Mouse (Mus musculus) midbrain, embryonic 13.5 days (tissue): ENCODE data around the gene Rps6ka5. TPM values are rescaled to one million over a fixed set of nuclear protein-coding genes. Genes with fewer than 3 reads are reported as not detected.
A peak's percentile ranks its signal among the peaks of the same experiment; 100 is the strongest.

Experiments used
- ATAC-seq: fragments of 200-750 bp; cut with Nextera tagmentation; 2 replicates; pipeline ENCODE4 v1.8.0; 2017; ENCODE audit warnings: mild to moderate bottlenecking, moderate TSS enrichment, moderate library complexity
- H3K27ac ChIP-seq: fragments of 300-500 bp; sonication (generic); 2 replicates; pipeline ENCODE4 v1.5.1; 2015; ENCODE audit warnings: inconsistent platforms, mild to moderate bottlenecking, moderate library complexity
- H3K27me3 ChIP-seq: fragments of 300-500 bp; sonication (generic); 2 replicates; pipeline ENCODE4 v1.6.1; 2015; ENCODE audit warnings: mild to moderate bottlenecking, inconsistent platforms
- H3K36me3 ChIP-seq: fragments of 300-500 bp; sonication (generic); 2 replicates; pipeline ENCODE4 v1.6.1; 2015; ENCODE audit warnings: mild to moderate bottlenecking, inconsistent platforms
- H3K4me1 ChIP-seq: fragments of 300-500 bp; sonication (generic); replicated peaks from 2 replicates; pipeline ENCODE4 v1.6.1; 2015; ENCODE audit warnings: inconsistent platforms
- H3K4me2 ChIP-seq: fragments of 300-500 bp; sonication (generic); replicated peaks from 2 replicates; pipeline ENCODE4 v1.6.1; 2015; ENCODE audit warnings: moderate library complexity, mild to moderate bottlenecking, inconsistent platforms
- H3K4me3 ChIP-seq: fragments of 300-500 bp; sonication (generic); replicated peaks from 2 replicates; pipeline ENCODE4 v1.5.1; 2015; ENCODE audit warnings: mild to moderate bottlenecking, inconsistent platforms
- H3K9ac ChIP-seq: fragments of 300-500 bp; sonication (generic); replicated peaks from 2 replicates; pipeline ENCODE4 v1.6.1; 2015; ENCODE audit warnings: mild to moderate bottlenecking, inconsistent platforms
- H3K9me3 ChIP-seq: fragments of 300-500 bp; sonication (generic); 2 replicates; pipeline ENCODE4 v1.6.1; 2016; ENCODE audit warnings: mild to moderate bottlenecking, inconsistent platforms
- WGBS: fragments of 180-500 bp; shearing (Covaris S2); methylation state at CpG from one replicate; pipeline ENCODE4 v1.1.7; 2015; 5-methylcytosine and 5-hydroxymethylcytosine counted together
- polyA plus RNA-seq: library from polyadenylated mRNA; unstranded; fragments of >200 nt; fragmentation: Nextera tagmentation; extraction: Ambion mirVana; gene quantifications from 2 replicates; pipeline ENCODE4 v1.2.1, GENCODE M21; 2015

Rps6ka5 gene
- polyA plus RNA-seq, 1 experiment from 2014 or later: 6.4 TPM

DNA sequence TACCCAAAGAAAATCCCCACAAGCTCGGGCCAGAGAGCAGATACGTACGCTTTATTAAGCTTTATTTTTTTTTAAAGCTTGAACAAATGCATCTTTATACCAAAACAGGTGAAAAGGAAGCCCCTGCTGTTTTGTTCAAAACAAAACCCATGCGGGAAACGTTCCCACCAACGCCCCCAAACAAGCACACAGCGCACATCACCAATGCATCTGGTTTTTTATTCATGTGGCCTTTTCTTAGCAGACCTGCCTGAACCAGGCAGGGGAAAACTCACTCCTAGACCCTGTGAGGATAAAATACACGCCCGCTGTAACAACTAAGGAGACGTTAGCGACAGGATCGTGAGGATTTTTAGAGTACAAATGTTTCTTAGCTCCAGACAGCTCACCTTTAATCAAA, 191.8 kb downstream of the Rps6ka5 start:
- Histone ChIP-seq H3K4me2 (no peak overlapping the region), H3K27ac (no peak overlapping the region), H3K9ac (no peak overlapping the region), H3K27me3 (no peaks in the 10 kb centered on the region), H3K4me1 (0 out of 2 replicates have a peak, but pooled peaks cover 6% of the 10 kb centered on the region), H3K9me3 (no peaks in the 10 kb centered on the region), H3K4me3 (no peak overlapping the region), H3K36me3 (no peaks in the 10 kb centered on the region)
- 58% methylated on average over 12 of the region's 12 CpGs for WGBS
- no peak for ATAC-seq

- Histone ChIP-seq H3K9me3 (no peaks in the 10 kb centered on the region), H3K4me1 (peaks cover 12% of the 10 kb centered on the region), H3K4me2 (no peak overlapping the region), H3K36me3 (no peaks in the 10 kb centered on the region), H3K4me3 (no peak overlapping the region), H3K27ac (no peak overlapping the region), H3K27me3 (no peaks in the 10 kb centered on the region), H3K9ac (no peak overlapping the region)
- ATAC-seq: 0 out of 2 replicates have a peak, but pooled peaks have one; percentile 14
- WGBS: 42% methylated on average over 3 of the region's 3 CpGs
These were observed 192.8 kb downstream of the Rps6ka5 start for GRCm38 (mm10) chr12:100534028-100534427.

DNA sequence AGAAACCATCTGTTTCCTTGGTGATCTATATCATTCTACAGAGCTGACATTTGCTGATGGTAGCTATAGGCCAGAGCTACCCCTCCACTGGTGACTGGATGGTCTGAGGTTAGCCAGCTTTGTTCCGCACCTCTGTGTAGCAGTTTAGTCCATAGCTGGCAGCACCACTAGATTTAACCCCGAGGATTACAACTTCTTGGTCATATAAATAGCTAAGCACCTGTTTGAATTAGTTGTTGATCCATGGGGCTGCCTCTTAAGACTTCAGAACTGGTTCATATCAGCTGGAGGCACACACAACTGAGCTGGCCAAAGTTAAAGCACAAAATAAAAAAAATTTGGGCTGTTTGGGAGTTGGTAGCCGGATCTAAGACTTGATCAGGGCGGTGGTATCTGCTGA, 193.6 kb downstream of the Rps6ka5 start:
- H3K4me3 ChIP-seq: no peak overlapping the region
- no peaks in the 10 kb centered on the region for H3K36me3 ChIP-seq
- no peak for ATAC-seq
- WGBS: 81% methylated on average over 4 of the region's 4 CpGs
- H3K9ac ChIP-seq: no peak overlapping the region
- peaks cover 16% of the 10 kb centered on the region for H3K4me1 ChIP-seq
- no peak overlapping the region for H3K4me2 ChIP-seq
- H3K27me3 ChIP-seq: no peaks in the 10 kb centered on the region
- no peaks in the 10 kb centered on the region for H3K9me3 ChIP-seq
- no peak overlapping the region for H3K27ac ChIP-seq

GRCm38 (mm10) chr12:100531740-100532139, 195.0 kb downstream of the Rps6ka5 start:
- 87% methylated on average over 1 of the region's 1 CpGs for WGBS

DNA sequence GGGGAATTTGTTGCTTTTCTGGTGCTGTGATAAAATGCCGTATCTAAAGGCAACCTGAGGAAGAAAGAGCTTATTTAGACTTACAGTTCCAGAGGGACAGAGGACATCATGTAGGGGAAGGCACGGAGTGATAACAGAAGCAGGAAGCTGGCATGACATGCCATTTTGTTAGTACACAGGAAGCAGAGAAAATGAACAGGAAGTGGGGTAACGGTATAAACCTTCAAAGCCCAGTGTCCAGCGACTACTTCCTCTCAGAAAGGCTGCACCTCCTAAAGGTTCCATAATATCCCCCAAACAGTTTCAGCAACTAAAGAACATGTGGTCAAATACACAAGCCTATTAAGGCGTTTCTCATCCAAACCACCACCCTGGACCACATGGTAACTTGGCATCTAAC, 195.9 kb downstream of the Rps6ka5 start:
- H3K9ac ChIP-seq: no peak overlapping the region
- WGBS: 92% methylated on average over 5 of the region's 5 CpGs

More at GRCm38 (mm10) chr12:100531740-100532139, 195.0 kb downstream of the Rps6ka5 start:
- H3K27me3 ChIP-seq: no peaks in the 10 kb centered on the region
- H3K9me3 ChIP-seq: no peaks in the 10 kb centered on the region
- peaks cover 29% of the 10 kb centered on the region for H3K4me1 ChIP-seq
- H3K9ac ChIP-seq: no peak overlapping the region
- H3K4me2 ChIP-seq: no peak overlapping the region
- H3K4me3 ChIP-seq: no peak overlapping the region
- H3K36me3 ChIP-seq: no peaks in the 10 kb centered on the region
- no peak overlapping the region for H3K27ac ChIP-seq
- no peak for ATAC-seq

GRCm38 (mm10) chr12:100529651-100530050, 197.1 kb downstream of the Rps6ka5 start:
- H3K4me3 ChIP-seq: no peak overlapping the region
- 80% methylated on average over 5 of the region's 5 CpGs for WGBS

More for the DNA sequence above, 195.9 kb downstream of the Rps6ka5 start:
- Histone ChIP-seq H3K27ac (no peak overlapping the region), H3K36me3 (no peaks in the 10 kb centered on the region), H3K4me1 (peaks cover 29% of the 10 kb centered on the region), H3K27me3 (no peaks in the 10 kb centered on the region), H3K9me3 (no peaks in the 10 kb centered on the region), H3K4me2 (no peak overlapping the region), H3K4me3 (no peak overlapping the region)
- ATAC-seq: no peak

GRCm38 (mm10) chr12:100529172-100529571, 197.6 kb downstream of the Rps6ka5 start:
- Histone ChIP-seq H3K27ac (no peak overlapping the region), H3K4me1 (peaks cover 27% of the 10 kb centered on the region), H3K9ac (0 out of 2 replicates have a peak overlapping the region, but pooled peaks have one; percentile 39), H3K4me3 (no peak overlapping the region), H3K9me3 (no peaks in the 10 kb centered on the region), H3K36me3 (no peaks in the 10 kb centered on the region), H3K4me2 (no peak overlapping the region), H3K27me3 (no peaks in the 10 kb centered on the region)
- WGBS: 32% methylated on average over 8 of the region's 8 CpGs
- no peak for ATAC-seq

More at GRCm38 (mm10) chr12:100529651-100530050, 197.1 kb downstream of the Rps6ka5 start:
- Histone ChIP-seq H3K9me3 (no peaks in the 10 kb centered on the region), H3K9ac (no peak overlapping the region), H3K27ac (no peak overlapping the region), H3K36me3 (no peaks in the 10 kb centered on the region), H3K4me2 (no peak overlapping the region), H3K4me1 (peaks cover 29% of the 10 kb centered on the region), H3K27me3 (no peaks in the 10 kb centered on the region)
- no peak for ATAC-seq

DNA sequence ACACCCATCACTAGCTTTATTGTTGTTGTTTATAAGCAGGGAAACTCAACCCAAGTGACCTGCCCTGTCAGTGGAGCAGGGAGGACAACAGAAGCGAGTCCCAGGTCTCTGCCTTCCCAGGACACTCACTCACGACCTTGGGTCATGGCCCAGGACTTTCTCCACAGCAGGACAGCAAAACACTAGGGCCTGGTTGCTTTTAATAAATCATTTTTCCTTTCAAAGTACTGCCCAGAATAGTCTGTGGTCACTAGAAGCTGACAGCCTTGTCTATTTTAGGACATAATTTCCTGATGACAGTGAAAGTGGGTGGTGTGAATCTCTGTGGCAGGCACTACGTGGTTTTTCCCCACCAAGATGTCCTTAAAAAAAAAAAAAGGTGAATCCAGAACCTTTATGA, 198.5 kb downstream of the Rps6ka5 start:
- WGBS: 75% methylated on average over 3 of the region's 3 CpGs
- Histone ChIP-seq H3K9ac (no peak overlapping the region), H3K4me2 (peak overlapping the region; percentile 51), H3K4me3 (no peak overlapping the region), H3K36me3 (no peaks in the 10 kb centered on the region), H3K4me1 (peaks cover 23% of the 10 kb centered on the region), H3K27ac (no peak overlapping the region), H3K9me3 (no peaks in the 10 kb centered on the region), H3K27me3 (no peaks in the 10 kb centered on the region)
- ATAC-seq: 0 out of 2 replicates have a peak, but pooled peaks have one; percentile 32

GRCm38 (mm10) chr12:100527753-100528152, 199.0 kb downstream of the Rps6ka5 start:
- WGBS: 10% methylated on average over 9 of the region's 9 CpGs
- H3K36me3 ChIP-seq: no peaks in the 10 kb centered on the region
- H3K4me1 ChIP-seq: peaks cover 23% of the 10 kb centered on the region
- H3K9ac ChIP-seq: no peak overlapping the region
- H3K4me2 ChIP-seq: peak overlapping the region; percentile 51
- H3K9me3 ChIP-seq: no peaks in the 10 kb centered on the region
- peak; percentile 98 for ATAC-seq
- peak overlapping the region; percentile 22 for H3K4me3 ChIP-seq
- no peaks in the 10 kb centered on the region for H3K27me3 ChIP-seq
- no peak overlapping the region for H3K27ac ChIP-seq

GRCm38 (mm10) chr12:100527241-100527640, 199.5 kb downstream of the Rps6ka5 start:
- H3K27me3 ChIP-seq: no peaks in the 10 kb centered on the region
- no peak overlapping the region for H3K9ac ChIP-seq
- H3K4me1 ChIP-seq: peaks cover 23% of the 10 kb centered on the region
- peak overlapping the region; percentile 22 for H3K4me3 ChIP-seq
- no peaks in the 10 kb centered on the region for H3K36me3 ChIP-seq
- peak overlapping the region; percentile 51 for H3K4me2 ChIP-seq
- peak; percentile 24; the same call in 1 of the 2 replicates for ATAC-seq
- no peak overlapping the region for H3K27ac ChIP-seq
- H3K9me3 ChIP-seq: no peaks in the 10 kb centered on the region
- 61% methylated on average over 9 of the region's 9 CpGs for WGBS

- no peak overlapping the region for H3K4me2 ChIP-seq
- no peaks in the 10 kb centered on the region for H3K9me3 ChIP-seq
- no peak for ATAC-seq
- H3K36me3 ChIP-seq: no peaks in the 10 kb centered on the region
- no peak overlapping the region for H3K9ac ChIP-seq
- H3K27ac ChIP-seq: no peak overlapping the region
- WGBS: 76% methylated on average over 1 of the region's 1 CpGs
- no peak overlapping the region for H3K4me3 ChIP-seq
- no peaks in the 10 kb centered on the region for H3K27me3 ChIP-seq
- H3K4me1 ChIP-seq: peaks cover 25% of the 10 kb centered on the region
These were observed 200.8 kb downstream of the Rps6ka5 start for GRCm38 (mm10) chr12:100525939-100526338.

DNA sequence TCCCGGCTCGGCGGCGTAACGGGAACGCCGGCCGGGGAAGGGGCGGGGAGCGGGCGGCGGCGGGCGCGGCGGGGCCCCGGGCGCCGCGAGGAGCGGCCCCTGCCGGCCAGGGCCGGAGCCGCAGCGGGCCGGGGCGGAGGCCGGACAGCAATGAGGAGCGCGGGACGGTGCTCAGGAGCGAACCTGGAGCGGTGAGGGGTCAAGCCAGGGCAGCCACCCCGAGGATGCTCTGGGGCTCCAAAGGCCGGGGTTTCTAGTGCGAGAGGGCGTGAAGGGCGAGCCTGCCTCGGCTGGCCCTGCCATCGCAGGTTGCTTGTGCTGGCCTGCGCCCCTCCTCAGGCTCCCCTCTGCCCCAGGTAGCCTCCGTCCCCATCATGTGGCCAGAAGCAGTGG, 206.0 kb downstream of the Rps6ka5 start, which contains the start of gene Ttc7b:
Ttc7b (minus strand) TSS at position 33 of the 393 bp plus-strand sequence.
- Histone ChIP-seq H3K9me3 (no peaks in the 10 kb centered on the region), H3K36me3 (peaks cover under 1% of the 10 kb centered on the region; the same call in 1 of the 2 replicates), H3K4me1 (peaks cover 27% of the 10 kb centered on the region), H3K4me3 (peak within 1 kb of the TSS; percentile 89), H3K27ac (peak within 1 kb of the TSS; percentile 86), H3K4me2 (peak within 1 kb of the TSS; percentile 84), H3K27me3 (no peaks in the 10 kb centered on the region), H3K9ac (peak within 1 kb of the TSS; percentile 97)
- WGBS: 3% methylated on average over 34 of the region's 42 CpGs
- ATAC-seq: peak; percentile 71
